Mouse (Mus musculus) lung, embryonic 14.5 days (tissue): ENCODE measurements around the gene Acp4. TPM values are rescaled to one million over a fixed set of nuclear protein-coding genes. Genes with fewer than 3 reads are reported as not detected.
A peak's percentile ranks its signal among the peaks of the same experiment; 100 is the strongest.
"Not testable (repeated sequence)": the region's sequence is repeated elsewhere in the genome, so short reads cannot be mapped to it uniquely, and the experiment has no call there.

Source experiments
- ATAC-seq: fragments of 200-750 bp; cut with Nextera tagmentation; 2 replicates; pipeline ENCODE4 v1.8.0; 2017; ENCODE audit warnings: mild to moderate bottlenecking, moderate TSS enrichment, moderate library complexity; ENCODE audit not compliant: insufficient read depth
- DNase-seq: peaks from one replicate; pipeline ENCODE4 v3.0.0-alpha.2; 2015
- H3K27ac ChIP-seq: fragments of 300-500 bp; sonication (generic); 2 replicates; pipeline ENCODE4 v1.5.1; 2014; ENCODE audit warnings: low read depth, mild to moderate bottlenecking, moderate library complexity
- H3K27me3 ChIP-seq: fragments of 300-500 bp; sonication (generic); 2 replicates; pipeline ENCODE4 v1.6.1; 2014; ENCODE audit warnings: low read length, control low read depth; ENCODE audit not compliant: insufficient read depth
- H3K36me3 ChIP-seq: fragments of 300-500 bp; sonication (generic); 2 replicates; pipeline ENCODE4 v1.6.1; 2014; ENCODE audit warnings: control low read depth; ENCODE audit not compliant: insufficient read depth
- H3K4me1 ChIP-seq: fragments of 300-500 bp; sonication (generic); 2 replicates; pipeline ENCODE4 v1.6.1; 2014; ENCODE audit warnings: antibody characterized with exemption, control low read depth; ENCODE audit not compliant: insufficient read depth
- H3K4me2 ChIP-seq: fragments of 300-500 bp; sonication (generic); 2 replicates; pipeline ENCODE4 v1.6.1; 2014; ENCODE audit warnings: mild to moderate bottlenecking
- H3K4me3 ChIP-seq: fragments of 300-500 bp; sonication (generic); 2 replicates; pipeline ENCODE4 v1.5.1; 2014; ENCODE audit warnings: low read depth, low read length
- H3K9ac ChIP-seq: fragments of 300-500 bp; sonication (generic); 2 replicates; pipeline ENCODE4 v1.6.1; 2014
- H3K9me3 ChIP-seq: fragments of 300-500 bp; sonication (generic); 2 replicates; pipeline ENCODE4 v1.6.1; 2016; ENCODE audit warnings: low read depth, low read length, control low read depth
- CTCF ChIP-seq: IDR thresholded peaks from 2 replicates; pipeline ENCODE4 v1.5.1; 2016; ENCODE audit warnings: antibody characterized with exemption, low read depth
- WGBS: fragments of 180-500 bp; shearing (Covaris S2); extraction: QIAGEN DNeasy Blood & Tissue Kit; methylation state at CpG from one replicate; pipeline ENCODE4 v1.1.7; 2014; 5-methylcytosine and 5-hydroxymethylcytosine counted together
- polyA plus RNA-seq: library from polyadenylated mRNA; unstranded; fragments of >200 nt; fragmentation: Nextera tagmentation; extraction: Ambion mirVana; gene quantifications from 2 replicates; pipeline ENCODE4 v1.2.1, GENCODE M21; 2014

Gene Acp4
- polyA plus RNA-seq = 0.11 TPM in 1 of 2 replicates, not detected in the other

DNA sequence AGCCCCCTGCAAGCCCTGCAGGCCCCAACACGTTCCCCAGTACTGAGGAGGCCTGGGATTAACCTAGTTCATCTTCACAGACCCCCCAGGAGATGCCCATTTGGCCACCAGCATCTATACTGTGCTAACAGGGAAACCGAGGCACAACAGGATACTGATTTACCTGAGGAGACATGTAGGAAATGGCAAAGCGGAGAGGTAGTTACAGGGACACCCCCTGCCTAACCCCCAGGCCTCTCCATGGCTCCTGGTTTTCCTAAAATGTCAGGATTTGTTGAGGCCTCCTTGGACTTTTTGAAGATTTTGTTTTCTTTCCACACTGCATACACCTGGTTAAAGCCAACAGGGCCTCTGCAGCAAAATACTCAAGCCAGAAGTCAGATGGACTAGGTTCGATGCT lies at the start of gene Acp4:
Gene Acp4, minus strand, starts transcription at position 101 of the 400 bp plus-strand sequence.
- no peaks in the 10 kb centered on the region for H3K9me3 ChIP-seq
- no peak within 1 kb of the TSS for H3K4me3 ChIP-seq
- TF ChIP-seq CTCF = no peak
- H3K4me2 ChIP-seq = no peak within 1 kb of the TSS
- H3K27ac ChIP-seq = no peak within 1 kb of the TSS
- 76% methylated on average over 4 of the region's 4 CpGs for WGBS
- H3K36me3 ChIP-seq = peaks cover 18% of the 10 kb centered on the region
- no peak within 1 kb of the TSS for H3K9ac ChIP-seq
- DNase-seq (no peak), ATAC-seq (no peak)
- no peaks in the 10 kb centered on the region for H3K4me1 ChIP-seq
- H3K27me3 ChIP-seq = no peaks in the 10 kb centered on the region

DNA sequence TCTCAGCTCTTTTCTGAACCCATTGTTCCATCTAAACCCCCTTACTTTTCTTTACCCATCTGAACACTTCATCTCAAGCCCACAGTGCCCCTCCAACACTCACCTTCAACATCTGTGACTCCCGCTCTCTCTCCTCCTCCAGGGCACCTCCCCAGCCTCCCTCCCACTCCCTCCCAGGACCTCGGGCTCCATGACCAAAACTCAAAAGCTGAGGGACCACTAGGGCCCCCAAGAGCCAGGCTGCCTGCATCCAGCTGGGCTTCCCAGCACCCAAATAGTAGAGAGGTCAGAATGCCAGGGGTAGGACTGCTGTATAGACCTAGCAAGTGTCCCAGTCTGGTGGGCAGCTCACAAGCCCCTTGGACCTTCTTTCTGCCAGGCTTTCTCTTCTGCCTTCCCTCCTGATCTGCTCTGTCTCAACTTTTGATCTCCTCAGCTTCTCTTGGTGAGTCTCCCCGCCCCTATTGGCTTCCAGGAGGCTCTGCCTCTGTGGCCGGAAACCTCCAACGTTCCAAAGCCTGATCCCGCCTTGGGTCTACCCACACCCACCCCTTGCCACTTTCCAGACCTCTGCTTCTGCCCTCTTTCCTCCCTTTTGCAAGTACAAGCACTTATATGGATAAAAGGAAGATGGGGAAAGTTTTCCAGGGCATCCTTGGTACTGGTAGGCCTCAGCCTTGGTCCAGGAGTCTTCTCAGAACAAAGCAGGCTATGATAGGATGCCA lies 49.5 kb upstream of the Acp4 start, which contains the start of gene Clec11a:
Gene Clec11a, minus strand, starts transcription at position 387 of the 725 bp plus-strand sequence.
- ATAC-seq (no peak), DNase-seq (no peak)
- Histone ChIP-seq H3K27me3 (peaks cover 15% of the 10 kb centered on the region), H3K4me2 (peak within 1 kb of the TSS; percentile 88), H3K36me3 (no peaks in the 10 kb centered on the region), H3K9ac (no peak within 1 kb of the TSS), H3K27ac (0 out of 2 replicates have a peak within 1 kb of the TSS, but pooled peaks have one; percentile 9), H3K4me1 (peaks cover 10% of the 10 kb centered on the region; the same call in 1 of the 2 replicates), H3K9me3 (no peaks in the 10 kb centered on the region), H3K4me3 (peak within 1 kb of the TSS; percentile 72)
- no peak for TF ChIP-seq CTCF
- 63% methylated on average over 6 of the region's 6 CpGs for WGBS

DNA sequence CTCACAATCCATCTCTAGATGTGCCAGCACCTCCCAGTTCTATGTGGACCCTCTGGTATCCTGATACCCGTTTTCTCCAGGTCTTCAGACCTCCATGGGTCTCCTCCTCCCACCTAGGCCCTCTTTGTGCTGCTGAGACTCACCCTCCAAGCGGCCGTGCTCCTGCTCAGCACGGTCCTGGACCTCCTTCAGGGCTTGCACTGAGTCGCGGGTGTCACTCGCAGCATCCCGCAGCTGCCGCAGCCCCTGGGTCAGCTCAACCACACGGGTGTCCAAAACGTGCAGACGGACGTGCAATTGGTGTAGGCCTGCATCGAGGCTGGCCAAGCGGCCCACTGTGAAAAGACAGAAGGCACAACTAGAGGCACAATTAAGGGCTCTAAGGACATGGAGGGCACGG lies 48.5 kb upstream of the Acp4 start:
- H3K27ac ChIP-seq = 0 out of 2 replicates have a peak overlapping the region, but pooled peaks have one; percentile 9
- H3K36me3 ChIP-seq = no peaks in the 10 kb centered on the region
- 11% methylated on average over 16 of the region's 16 CpGs for WGBS
- no peak for TF ChIP-seq CTCF
- no peak overlapping the region for H3K9ac ChIP-seq
- H3K4me3 ChIP-seq = peak overlapping the region; percentile 72
- ATAC-seq (no peak), DNase-seq (peak; percentile 29)
- H3K4me2 ChIP-seq = peak overlapping the region; percentile 88
- H3K27me3 ChIP-seq = peaks cover 8% of the 10 kb centered on the region; the same call in 1 of the 2 replicates
- peaks cover 10% of the 10 kb centered on the region; the same call in 1 of the 2 replicates for H3K4me1 ChIP-seq
- no peaks in the 10 kb centered on the region for H3K9me3 ChIP-seq

DNA sequence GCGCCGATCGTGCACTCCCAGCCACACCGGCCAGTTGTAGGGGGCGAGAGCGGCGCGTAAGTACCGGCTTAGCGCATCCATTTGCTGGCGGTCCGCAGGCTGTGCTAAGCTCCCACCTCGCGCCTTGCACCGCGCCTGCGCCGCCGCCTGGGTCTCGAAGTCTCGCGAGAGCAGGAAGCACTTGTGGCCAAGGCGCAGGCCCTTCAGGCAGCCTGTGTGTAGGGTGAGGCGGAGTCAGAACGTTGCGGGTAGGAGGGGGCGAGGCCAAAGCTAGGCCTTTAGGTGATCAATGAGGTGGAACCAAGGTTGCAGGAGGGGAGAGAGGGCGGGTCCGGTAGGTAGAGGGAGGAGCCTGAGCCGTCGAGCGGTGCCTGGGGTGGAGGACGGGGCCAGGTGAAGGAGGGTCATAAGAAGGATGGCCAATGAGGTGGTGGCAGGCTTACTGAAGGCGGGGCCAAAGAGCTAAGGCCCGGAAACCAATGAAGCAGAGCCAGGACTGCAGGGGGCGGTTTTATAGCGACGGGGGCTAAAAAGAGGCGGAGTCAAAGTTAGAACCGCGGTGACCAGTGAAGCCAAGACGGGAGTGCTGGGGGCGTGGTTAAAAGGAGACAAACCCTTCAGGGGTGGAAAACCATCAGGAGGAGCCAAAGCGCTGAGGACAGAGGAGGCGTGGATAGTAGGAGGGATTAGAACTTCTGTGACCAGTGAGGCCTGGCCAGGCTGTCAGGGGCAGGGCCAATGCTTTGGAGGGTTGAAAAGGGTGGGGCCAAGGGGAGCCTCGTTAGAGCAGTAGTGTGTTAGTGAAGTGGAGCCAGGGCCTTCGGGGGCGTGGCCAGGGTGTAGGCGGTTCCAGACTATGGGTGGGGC lies 47.8 kb upstream of the Acp4 start:
- ATAC-seq (peak; percentile 93), DNase-seq (peak; percentile 99)
- 1% methylated on average over 49 of the region's 49 CpGs for WGBS
- 0 out of 2 replicates have a peak, but pooled peaks have one; percentile 1 for TF ChIP-seq CTCF
- Histone ChIP-seq H3K4me3 (peak overlapping the region; percentile 72), H3K4me1 (peaks cover 10% of the 10 kb centered on the region; the same call in 1 of the 2 replicates), H3K4me2 (peak overlapping the region; percentile 88), H3K9me3 (no peaks in the 10 kb centered on the region), H3K9ac (peak overlapping the region; percentile 91), H3K27me3 (peaks cover 7% of the 10 kb centered on the region; the same call in 1 of the 2 replicates), H3K27ac (peak overlapping the region; percentile 90), H3K36me3 (no peaks in the 10 kb centered on the region)

- DNase-seq (no peak), ATAC-seq (peak; percentile 22)
- no peak for TF ChIP-seq CTCF
- no peaks in the 10 kb centered on the region for H3K9me3 ChIP-seq
- peak overlapping the region; percentile 90 for H3K27ac ChIP-seq
- peak overlapping the region; percentile 88 for H3K4me2 ChIP-seq
- peak overlapping the region; percentile 91 for H3K9ac ChIP-seq
- H3K4me1 ChIP-seq = peaks cover 10% of the 10 kb centered on the region; the same call in 1 of the 2 replicates
- H3K27me3 ChIP-seq = peaks cover 4% of the 10 kb centered on the region; the same call in 1 of the 2 replicates
- H3K36me3 ChIP-seq = no peaks in the 10 kb centered on the region
- H3K4me3 ChIP-seq = peak overlapping the region; percentile 72
- under 1% methylated on average over 25 of the region's 25 CpGs for WGBS
Observed at GRCm38 (mm10) chr7:44304463-44304774, 47.2 kb upstream of the Acp4 start.

DNA sequence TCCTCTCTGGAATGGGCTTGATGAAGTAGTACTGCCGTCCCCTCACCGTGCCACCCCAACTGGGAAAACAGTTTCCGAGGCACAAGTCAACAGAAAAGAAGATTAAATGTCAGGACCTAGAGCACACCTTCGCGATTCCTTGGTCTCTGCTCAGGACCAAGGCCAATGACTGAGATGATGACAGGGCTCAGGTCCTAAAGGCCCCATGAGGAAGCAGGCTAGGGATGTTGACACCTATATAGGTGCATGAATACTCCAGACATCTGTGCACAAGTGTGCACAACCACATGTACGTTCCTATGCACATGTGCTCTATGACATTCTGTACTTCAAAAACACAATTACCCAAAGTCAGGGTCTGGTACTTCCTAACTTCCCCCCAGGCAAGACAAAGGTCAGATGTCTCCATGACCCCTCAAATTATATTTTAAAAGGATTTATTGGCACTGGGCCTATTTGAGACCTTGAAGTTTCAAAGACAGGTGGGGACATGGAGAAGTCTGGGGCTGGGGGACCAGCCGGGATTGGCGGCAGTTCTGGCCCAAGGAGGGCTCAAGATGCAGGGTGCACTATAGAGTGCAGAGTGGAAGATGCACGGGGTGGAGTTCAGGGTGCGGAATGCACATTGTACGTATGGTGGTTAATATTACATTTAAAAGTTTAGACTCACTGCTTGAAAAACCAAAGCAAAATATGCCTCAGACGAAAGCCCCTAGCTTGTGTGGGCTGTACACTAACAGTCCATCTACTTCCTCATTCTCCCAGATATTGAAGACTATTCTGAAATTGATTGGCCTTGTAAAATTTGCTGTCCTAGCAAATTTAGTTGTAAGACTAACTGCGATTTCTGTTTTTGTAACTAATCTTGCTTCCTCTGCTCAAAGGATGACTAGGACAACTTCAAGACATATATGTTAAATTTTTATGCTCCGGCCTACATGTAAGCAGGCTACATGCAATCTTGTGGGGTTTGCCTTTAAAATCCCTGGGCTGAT lies 46.5 kb upstream of the Acp4 start:
- DNase-seq = peak; percentile 9
- 79% methylated on average over 14 of the region's 14 CpGs for WGBS
- Histone ChIP-seq H3K4me2 (peak overlapping the region; percentile 88), H3K27me3 (no peaks in the 10 kb centered on the region), H3K9ac (peak overlapping the region; percentile 91), H3K27ac (peak overlapping the region; percentile 90), H3K36me3 (no peaks in the 10 kb centered on the region), H3K4me1 (peaks cover 10% of the 10 kb centered on the region; the same call in 1 of the 2 replicates), H3K4me3 (peak overlapping the region; percentile 72), H3K9me3 (no peaks in the 10 kb centered on the region)
- TF ChIP-seq CTCF = no peak
- no peak for ATAC-seq

GRCm38 (mm10) chr7:44297501-44297900 lies 40.3 kb upstream of the Acp4 start:
- ATAC-seq, H3K4me1 ChIP-seq, H3K27ac ChIP-seq, H3K36me3 ChIP-seq, H3K4me3 ChIP-seq, H3K9ac ChIP-seq, H3K9me3 ChIP-seq, DNase-seq, H3K4me2 ChIP-seq, H3K27me3 ChIP-seq: not testable (repeated sequence)
- 71% methylated on average over 2 of the region's 2 CpGs for WGBS
